Mouse (Mus musculus): ENCODE measurements around the gene Kif9.

- TF ChIP-seq POLR2A (IDR thresholded peaks at IDR 0.05; ENCODE audit: insufficient read depth, low read depth, low read length) = no peak
- no peak for TF ChIP-seq CTCF (IDR thresholded peaks at IDR 0.05; ENCODE audit: insufficient read depth, low read depth, low read length)
Observed at GRCm38 (mm10) chr9:110448857-110449617, 27.7 kb upstream of the Kif9 start.
